Mouse (Mus musculus) kidney, adult 2 months (tissue): ENCODE data around the gene Gca.

Source experiments
- CTCF ChIP-seq: fragments of 200-500 bp; conservative IDR thresholded peaks from 2 replicates; pipeline ENCODE4 v1.5.1; 2011; ENCODE audit warnings: low read depth, mild to moderate bottlenecking, control low read depth, low read length, moderate library complexity, mixed read lengths; ENCODE audit not compliant: insufficient read depth, insufficient read length
- POLR2A ChIP-seq: fragments of 200-500 bp; IDR thresholded peaks from one replicate; pipeline ENCODE4 v1.6.1; 2011; ENCODE audit warnings: low read depth, low read length, control low read depth

GRCm38 (mm10) chr2:62656072-62656471, 8.0 kb upstream of the Gca start:
- TF ChIP-seq POLR2A: no peak
- no peak for TF ChIP-seq CTCF
